Mouse (Mus musculus) splenic B cell, adult 2 months (primary cell): ENCODE measurements at regions not wholly inside any gene's neighbourhood (a gene's known extent, or its start where the extent isn't known, plus 50 kb on each side); places are given as distances from the start of the nearest gene placed in this dataset.

Experiments
- DNase-seq: peaks from one replicate; pipeline ENCODE4 v3.0.0-alpha.2; 2011; ENCODE audit warnings: low read depth, low spot score
- H3K27me3 ChIP-seq: 2 replicates; pipeline ENCODE4 v1.6.1; 2012; ENCODE audit warnings: mild to moderate bottlenecking, low read length, moderate library complexity, mixed read lengths; ENCODE audit not compliant: control insufficient read depth, poor library complexity, insufficient read depth, severe bottlenecking
- H3K36me3 ChIP-seq: 2 replicates; pipeline ENCODE4 v1.6.1; 2012; ENCODE audit warnings: mild to moderate bottlenecking, low read length, moderate library complexity, mixed read lengths; ENCODE audit not compliant: control insufficient read depth, poor library complexity, insufficient read depth, severe bottlenecking

GRCm38 (mm10) chr4:89446156-89446716, 135.4 kb upstream of the Cdkn2b start:
- Histone ChIP-seq H3K27me3 (no peaks in the 10 kb centered on the region), H3K36me3 (no peaks in the 10 kb centered on the region)
- no peak for DNase-seq

- no peaks in the 10 kb centered on the region for H3K27me3 ChIP-seq
- H3K36me3 ChIP-seq, result no peaks in the 10 kb centered on the region
- DNase-seq, result no peak
These were observed 134.6 kb upstream of the Cdkn2b start for GRCm38 (mm10) chr4:89445214-89446155.

- no peaks in the 10 kb centered on the region for H3K27me3 ChIP-seq
- no peaks in the 10 kb centered on the region for H3K36me3 ChIP-seq
- DNase-seq, result no peak
These were observed 131.7 kb upstream of the Cdkn2b start for GRCm38 (mm10) chr4:89442526-89442925.

GRCm38 (mm10) chr4:89440821-89441220, 130.0 kb upstream of the Cdkn2b start:
- H3K27me3 ChIP-seq, result no peaks in the 10 kb centered on the region
- no peak for DNase-seq

GRCm38 (mm10) chr4:89440326-89440725, 129.5 kb upstream of the Cdkn2b start:
- Histone ChIP-seq H3K27me3 (no peaks in the 10 kb centered on the region), H3K36me3 (no peaks in the 10 kb centered on the region)
- no peak for DNase-seq

More at GRCm38 (mm10) chr4:89440821-89441220, 130.0 kb upstream of the Cdkn2b start:
- no peaks in the 10 kb centered on the region for H3K36me3 ChIP-seq

- DNase-seq, result no peak
- H3K27me3 ChIP-seq, result no peaks in the 10 kb centered on the region
- no peaks in the 10 kb centered on the region for H3K36me3 ChIP-seq
These were observed 127.8 kb upstream of the Cdkn2b start for GRCm38 (mm10) chr4:89438665-89439064.

- no peak for DNase-seq
- Histone ChIP-seq H3K27me3 (no peaks in the 10 kb centered on the region), H3K36me3 (no peaks in the 10 kb centered on the region)
These were observed 125.9 kb upstream of the Cdkn2b start for GRCm38 (mm10) chr4:89436764-89437163.

GRCm38 (mm10) chr4:89434152-89434551, 123.3 kb upstream of the Cdkn2b start:
- no peak for DNase-seq
- no peaks in the 10 kb centered on the region for H3K27me3 ChIP-seq
- H3K36me3 ChIP-seq, result no peaks in the 10 kb centered on the region

- Histone ChIP-seq H3K27me3 (no peaks in the 10 kb centered on the region), H3K36me3 (no peaks in the 10 kb centered on the region)
- DNase-seq, result no peak
These were observed 122.7 kb upstream of the Cdkn2b start for GRCm38 (mm10) chr4:89433528-89433927.

GRCm38 (mm10) chr4:89431520-89431919, 120.7 kb upstream of the Cdkn2b start:
- DNase-seq, result no peak
- H3K36me3 ChIP-seq, result no peaks in the 10 kb centered on the region
- H3K27me3 ChIP-seq, result no peaks in the 10 kb centered on the region

GRCm38 (mm10) chr4:89428465-89428864, 117.6 kb upstream of the Cdkn2b start:
- H3K27me3 ChIP-seq, result no peaks in the 10 kb centered on the region
- DNase-seq, result no peak
- no peaks in the 10 kb centered on the region for H3K36me3 ChIP-seq

- DNase-seq, result no peak
- no peaks in the 10 kb centered on the region for H3K27me3 ChIP-seq
- no peaks in the 10 kb centered on the region for H3K36me3 ChIP-seq
These were observed 116.8 kb upstream of the Cdkn2b start for GRCm38 (mm10) chr4:89427345-89428293.

GRCm38 (mm10) chr4:89425916-89426315, 115.1 kb upstream of the Cdkn2b start:
- no peak for DNase-seq
- Histone ChIP-seq H3K36me3 (no peaks in the 10 kb centered on the region), H3K27me3 (no peaks in the 10 kb centered on the region)

- DNase-seq, result no peak
- Histone ChIP-seq H3K36me3 (no peaks in the 10 kb centered on the region), H3K27me3 (no peaks in the 10 kb centered on the region)
These were observed 111.0 kb upstream of the Cdkn2b start for GRCm38 (mm10) chr4:89421694-89422354.
